Mouse (Mus musculus): ENCODE data around the gene 2210016F16Rik. TPM values are rescaled to one million over a fixed set of nuclear protein-coding genes. Genes with fewer than 3 reads are reported as not detected.
A peak's percentile ranks its signal among the peaks of the same experiment; 100 is the strongest.
"Not testable (repeated sequence)": the region's sequence is repeated elsewhere in the genome, so short reads cannot be mapped to it uniquely, and the experiment has no call there.

2210016F16Rik gene
- polyA plus RNA-seq, 1 experiment from 2014 or later: 33.6 TPM

GRCm38 (mm10) chr13:58397651-58398050 is 12.6 kb upstream of the 2210016F16Rik start:
- Histone ChIP-seq H3K4me3 (ENCODE audit: control insufficient read depth in 1 of 2, insufficient read depth in 1 of 2, low read depth in 1 of 2, low read length in 2 of 2) (no peak overlapping the region), H3K27me3 (ENCODE audit: control insufficient read depth, insufficient read depth, low read length) (no peaks in the 10 kb centered on the region), H3K36me3 (ENCODE audit: control insufficient read depth, insufficient read depth, low read length) (peaks cover 71% of the 10 kb centered on the region), H3K4me2 (ENCODE audit: low read length) (no peak overlapping the region), H3K27ac (replicated peaks in 1 of 2; ENCODE audit: control insufficient read depth in 1 of 2, insufficient read depth in 1 of 2, low read depth in 2 of 2, low read length in 2 of 2) (no peak overlapping the region), H3K9ac (ENCODE audit: low read length) (no peak overlapping the region), H3K9me3 (ENCODE audit: control insufficient read depth, low read length) (no peaks in the 10 kb centered on the region), H3K4me1 (ENCODE audit: control insufficient read depth in 2 of 2, insufficient read depth in 2 of 2, low read length in 2 of 2) (peaks cover 0 to 6% of the 10 kb centered on the region in 2 experiments; a peak in 2 of 4 replicates)
- no peak for ATAC-seq (ENCODE audit: insufficient number of reproducible peaks, insufficient read depth, low FRiP score, low read depth)
- WGBS: 91% methylated on average over 13 of the region's 13 CpGs

- H3K9me3 ChIP-seq (ENCODE audit: control insufficient read depth, low read length); ATAC-seq (ENCODE audit: insufficient number of reproducible peaks, insufficient read depth, low FRiP score, low read depth); H3K9ac ChIP-seq (ENCODE audit: low read length); H3K4me3 ChIP-seq (ENCODE audit: control insufficient read depth in 1 of 2, insufficient read depth in 1 of 2, low read depth in 1 of 2, low read length in 2 of 2); H3K27me3 ChIP-seq (ENCODE audit: control insufficient read depth, insufficient read depth, low read length); H3K4me1 ChIP-seq (ENCODE audit: control insufficient read depth in 2 of 2, insufficient read depth in 2 of 2, low read length in 2 of 2); H3K27ac ChIP-seq (replicated peaks in 1 of 2; ENCODE audit: control insufficient read depth in 1 of 2, insufficient read depth in 1 of 2, low read depth in 2 of 2, low read length in 2 of 2); H3K4me2 ChIP-seq (ENCODE audit: low read length): not testable (repeated sequence)
- peaks cover 95% of the 10 kb centered on the region for H3K36me3 ChIP-seq (ENCODE audit: control insufficient read depth, insufficient read depth, low read length)
- 77% methylated on average over 11 of the region's 11 CpGs for whole genome bisulfite sequencing
These were observed 9.4 kb upstream of the 2210016F16Rik start for GRCm38 (mm10) chr13:58394392-58394791.

GRCm38 (mm10) chr13:58389324-58389951 is 4.4 kb upstream of the 2210016F16Rik start:
- no peak for ATAC-seq (ENCODE audit: insufficient number of reproducible peaks, insufficient read depth, low FRiP score, low read depth)
- Histone ChIP-seq H3K9me3 (ENCODE audit: control insufficient read depth, low read length) (no peaks in the 10 kb centered on the region), H3K36me3 (ENCODE audit: control insufficient read depth, insufficient read depth, low read length) (peaks cover 49% of the 10 kb centered on the region), H3K9ac (ENCODE audit: low read length) (no peak overlapping the region), H3K4me1 (ENCODE audit: control insufficient read depth in 2 of 2, insufficient read depth in 2 of 2, low read length in 2 of 2) (no peaks in the 10 kb centered on the region; a peak in 1 of 4 replicates), H3K4me3 (ENCODE audit: control insufficient read depth in 1 of 2, insufficient read depth in 1 of 2, low read depth in 1 of 2, low read length in 2 of 2) (no peak overlapping the region), H3K27me3 (ENCODE audit: control insufficient read depth, insufficient read depth, low read length) (no peaks in the 10 kb centered on the region), H3K27ac (replicated peaks in 1 of 2; ENCODE audit: control insufficient read depth in 1 of 2, insufficient read depth in 1 of 2, low read depth in 2 of 2, low read length in 2 of 2) (no peak overlapping the region), H3K4me2 (ENCODE audit: low read length) (no peak overlapping the region)
- WGBS: 78% methylated on average over 2 of the region's 2 CpGs

DNA sequence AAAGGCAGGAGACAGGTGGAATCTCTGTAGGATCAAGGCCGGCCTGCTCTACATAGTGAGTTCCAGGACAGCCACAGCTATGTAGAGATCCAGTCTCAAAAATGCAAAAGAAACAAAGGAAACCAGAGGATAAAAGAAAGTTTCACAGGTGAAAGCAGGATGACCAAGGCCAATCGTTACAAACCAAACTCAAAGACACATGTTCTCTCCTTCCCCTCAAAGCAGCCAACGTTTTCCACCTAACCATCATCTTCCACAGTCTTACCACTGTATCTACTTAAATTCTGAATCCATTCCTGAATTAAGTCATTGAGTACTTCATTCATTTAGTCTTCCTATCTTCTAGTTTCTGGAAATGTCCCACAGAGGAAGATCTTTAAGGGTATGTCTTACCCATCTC is 3.4 kb upstream of the 2210016F16Rik start:
- peaks cover 2 to 4% of the 10 kb centered on the region in 2 experiments; a peak in 2 of 4 replicates for H3K4me1 ChIP-seq (ENCODE audit: control insufficient read depth in 2 of 2, insufficient read depth in 2 of 2, low read length in 2 of 2)
- peaks cover 38% of the 10 kb centered on the region for H3K36me3 ChIP-seq (ENCODE audit: control insufficient read depth, insufficient read depth, low read length)
- no peaks in the 10 kb centered on the region for H3K27me3 ChIP-seq (ENCODE audit: control insufficient read depth, insufficient read depth, low read length)
- H3K4me2 ChIP-seq (ENCODE audit: low read length): no peak overlapping the region
- no peak overlapping the region for H3K4me3 ChIP-seq (ENCODE audit: control insufficient read depth in 1 of 2, insufficient read depth in 1 of 2, low read depth in 1 of 2, low read length in 2 of 2)
- no peak overlapping the region for H3K9ac ChIP-seq (ENCODE audit: low read length)
- no peak for ATAC-seq (ENCODE audit: insufficient number of reproducible peaks, insufficient read depth, low FRiP score, low read depth)
- WGBS: 45% methylated on average over 3 of the region's 3 CpGs
- H3K9me3 ChIP-seq (ENCODE audit: control insufficient read depth, low read length): no peaks in the 10 kb centered on the region
- no peak overlapping the region; a peak in 1 of 4 replicates for H3K27ac ChIP-seq (replicated peaks in 1 of 2; ENCODE audit: control insufficient read depth in 1 of 2, insufficient read depth in 1 of 2, low read depth in 2 of 2, low read length in 2 of 2)

- no peak overlapping the region; a peak in 1 of 4 replicates for H3K27ac ChIP-seq (replicated peaks in 1 of 2; ENCODE audit: control insufficient read depth in 1 of 2, insufficient read depth in 1 of 2, low read depth in 2 of 2, low read length in 2 of 2)
- WGBS: 9% methylated on average over 7 of the region's 7 CpGs
- no peak overlapping the region for H3K4me3 ChIP-seq (ENCODE audit: control insufficient read depth in 1 of 2, insufficient read depth in 1 of 2, low read depth in 1 of 2, low read length in 2 of 2)
- H3K4me2 ChIP-seq (ENCODE audit: low read length): no peak overlapping the region
- ATAC-seq (ENCODE audit: insufficient number of reproducible peaks, insufficient read depth, low FRiP score, low read depth): no peak; the same call in 1 of the 2 replicates
- no peak overlapping the region for H3K9ac ChIP-seq (ENCODE audit: low read length)
- H3K9me3 ChIP-seq (ENCODE audit: control insufficient read depth, low read length): no peaks in the 10 kb centered on the region
- no peaks in the 10 kb centered on the region for H3K27me3 ChIP-seq (ENCODE audit: control insufficient read depth, insufficient read depth, low read length)
- H3K36me3 ChIP-seq (ENCODE audit: control insufficient read depth, insufficient read depth, low read length): peaks cover 37% of the 10 kb centered on the region
- peaks cover 2 to 4% of the 10 kb centered on the region in 2 experiments; a peak in 2 of 4 replicates for H3K4me1 ChIP-seq (ENCODE audit: control insufficient read depth in 2 of 2, insufficient read depth in 2 of 2, low read length in 2 of 2)
These were observed 2.9 kb upstream of the 2210016F16Rik start for GRCm38 (mm10) chr13:58387948-58388347.

GRCm38 (mm10) chr13:58385547-58385920 is 509 bp upstream of the 2210016F16Rik start:
- H3K9ac ChIP-seq (ENCODE audit: low read length): peak overlapping the region; percentile 91
- 87% methylated on average over 7 of the region's 7 CpGs for WGBS
- H3K4me3 ChIP-seq (ENCODE audit: control insufficient read depth in 1 of 2, insufficient read depth in 1 of 2, low read depth in 1 of 2, low read length in 2 of 2): peak overlapping the region; percentile 78 to 81
- H3K4me2 ChIP-seq (ENCODE audit: low read length): peak overlapping the region; percentile 93
- peaks cover 2 to 4% of the 10 kb centered on the region in 2 experiments; a peak in 2 of 4 replicates for H3K4me1 ChIP-seq (ENCODE audit: control insufficient read depth in 2 of 2, insufficient read depth in 2 of 2, low read length in 2 of 2)
- H3K36me3 ChIP-seq (ENCODE audit: control insufficient read depth, insufficient read depth, low read length): peaks cover 37% of the 10 kb centered on the region
- peak overlapping the region in 1 of 2 experiments; percentile 60; a peak in 2 of 4 replicates for H3K27ac ChIP-seq (replicated peaks in 1 of 2; ENCODE audit: control insufficient read depth in 1 of 2, insufficient read depth in 1 of 2, low read depth in 2 of 2, low read length in 2 of 2)
- H3K9me3 ChIP-seq (ENCODE audit: control insufficient read depth, low read length): peaks cover 12% of the 10 kb centered on the region
- H3K27me3 ChIP-seq (ENCODE audit: control insufficient read depth, insufficient read depth, low read length): no peaks in the 10 kb centered on the region
- no peak for ATAC-seq (ENCODE audit: insufficient number of reproducible peaks, insufficient read depth, low FRiP score, low read depth)

- Histone ChIP-seq H3K9me3 (ENCODE audit: control insufficient read depth, low read length) (peaks cover 21% of the 10 kb centered on the region), H3K4me2 (ENCODE audit: low read length) (peak overlapping the region; percentile 93), H3K4me3 (ENCODE audit: control insufficient read depth in 1 of 2, insufficient read depth in 1 of 2, low read depth in 1 of 2, low read length in 2 of 2) (peak overlapping the region; percentile 78 to 81), H3K4me1 (ENCODE audit: control insufficient read depth in 2 of 2, insufficient read depth in 2 of 2, low read length in 2 of 2) (peaks cover 2 to 4% of the 10 kb centered on the region in 2 experiments; a peak in 2 of 4 replicates), H3K27ac (replicated peaks in 1 of 2; ENCODE audit: control insufficient read depth in 1 of 2, insufficient read depth in 1 of 2, low read depth in 2 of 2, low read length in 2 of 2) (no peak overlapping the region), H3K27me3 (ENCODE audit: control insufficient read depth, insufficient read depth, low read length) (no peaks in the 10 kb centered on the region), H3K9ac (ENCODE audit: low read length) (peak overlapping the region; percentile 91), H3K36me3 (ENCODE audit: control insufficient read depth, insufficient read depth, low read length) (peaks cover 27% of the 10 kb centered on the region)
- 48% methylated on average over 11 of the region's 11 CpGs for WGBS
- no peak for ATAC-seq (ENCODE audit: insufficient number of reproducible peaks, insufficient read depth, low FRiP score, low read depth)
These were observed 654 bp downstream of the 2210016F16Rik start for GRCm38 (mm10) chr13:58384371-58384770.

DNA sequence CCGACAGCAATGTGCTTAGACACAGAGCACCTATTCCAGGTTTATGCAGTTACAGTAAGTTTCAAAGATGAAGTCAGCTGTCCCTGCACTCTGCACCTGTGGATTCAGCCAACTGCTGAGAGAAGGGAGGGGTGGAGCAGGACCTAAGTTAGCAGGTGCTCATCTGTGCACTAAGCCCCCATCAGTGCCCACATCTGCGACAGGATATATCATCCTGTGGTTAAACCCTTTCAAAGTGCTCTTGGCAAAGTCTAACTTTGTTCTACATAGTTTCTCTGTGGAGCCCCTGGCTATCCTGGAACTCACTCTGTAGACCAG is 11.9 kb downstream of the 2210016F16Rik start:
- Histone ChIP-seq H3K4me2 (ENCODE audit: low read length) (no peak overlapping the region), H3K36me3 (ENCODE audit: control insufficient read depth, insufficient read depth, low read length) (no peaks in the 10 kb centered on the region), H3K27me3 (ENCODE audit: control insufficient read depth, insufficient read depth, low read length) (no peaks in the 10 kb centered on the region), H3K9me3 (ENCODE audit: control insufficient read depth, low read length) (peaks cover 4% of the 10 kb centered on the region; the same call in 1 of the 2 replicates), H3K27ac (replicated peaks in 1 of 2; ENCODE audit: control insufficient read depth in 1 of 2, insufficient read depth in 1 of 2, low read depth in 2 of 2, low read length in 2 of 2) (no peak overlapping the region), H3K9ac (ENCODE audit: low read length) (no peak overlapping the region), H3K4me1 (ENCODE audit: control insufficient read depth in 2 of 2, insufficient read depth in 2 of 2, low read length in 2 of 2) (no peaks in the 10 kb centered on the region), H3K4me3 (ENCODE audit: control insufficient read depth in 1 of 2, insufficient read depth in 1 of 2, low read depth in 1 of 2, low read length in 2 of 2) (no peak overlapping the region)
- no peak for ATAC-seq (ENCODE audit: insufficient number of reproducible peaks, insufficient read depth, low FRiP score, low read depth)
- WGBS: 88% methylated on average over 2 of the region's 2 CpGs
